Mouse (Mus musculus): ENCODE data around the gene Cox14.
"Not testable (repeated sequence)": the region's sequence is repeated elsewhere in the genome, so short reads cannot be mapped to it uniquely, and the experiment has no call there.

Gene Cox14

GRCm38 (mm10) chr15:99728211-99728610, 2.8 kb downstream of the Cox14 start:
- no peak for DNase-seq

- DNase-seq: no peak
Observed at GRCm38 (mm10) chr15:99729056-99729783, 3.8 kb downstream of the Cox14 start.

DNA sequence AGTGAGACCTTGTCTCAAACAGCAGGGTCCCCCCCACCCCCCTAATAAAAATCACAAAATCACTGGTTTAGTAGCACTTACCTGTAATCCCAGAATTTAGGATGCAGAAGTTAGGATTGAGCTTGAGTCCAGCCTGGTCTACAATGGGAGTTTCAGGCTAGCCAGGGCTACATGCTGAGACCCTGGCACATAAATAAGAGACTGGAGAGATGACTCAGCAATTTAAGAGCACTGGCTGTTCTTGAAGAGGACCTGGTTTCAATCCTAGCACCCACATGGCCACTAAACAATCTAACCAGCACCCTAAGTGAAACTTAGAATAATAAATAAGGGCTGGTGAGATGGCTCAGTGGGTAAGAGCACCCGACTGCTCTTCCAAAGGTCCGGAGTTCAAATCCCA, 5.7 kb downstream of the Cox14 start:
- DNase-seq: no peak

GRCm38 (mm10) chr15:99731678-99732077, 6.3 kb downstream of the Cox14 start:
- DNase-seq: no peak

DNA sequence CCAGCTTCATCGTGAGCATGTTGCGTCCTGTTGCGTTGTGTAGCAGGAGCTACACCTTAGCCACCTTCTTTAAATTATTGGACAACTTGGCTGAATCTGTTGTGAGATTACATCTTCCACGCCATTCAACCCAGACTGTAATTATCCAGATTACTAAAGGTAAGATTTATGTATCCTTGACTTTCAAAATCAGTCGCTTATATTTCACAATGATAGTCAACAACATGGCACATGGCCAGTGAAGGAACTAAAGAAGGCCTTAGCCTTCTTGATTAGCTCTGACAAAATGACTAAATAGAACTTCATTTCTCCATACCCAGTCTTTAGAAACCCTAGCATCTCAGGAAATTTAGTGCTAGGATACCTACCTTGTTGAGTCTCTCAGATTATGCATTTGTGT, 7.8 kb downstream of the Cox14 start:
- no peak for DNase-seq

GRCm38 (mm10) chr15:99735631-99736030, 10.2 kb downstream of the Cox14 start:
- DNase-seq: peak; percentile 100

GRCm38 (mm10) chr15:99736675-99737074, 11.3 kb downstream of the Cox14 start:
- peak; percentile 44 for DNase-seq

GRCm38 (mm10) chr15:99740229-99740628, 14.8 kb downstream of the Cox14 start:
- no peak for DNase-seq

DNA sequence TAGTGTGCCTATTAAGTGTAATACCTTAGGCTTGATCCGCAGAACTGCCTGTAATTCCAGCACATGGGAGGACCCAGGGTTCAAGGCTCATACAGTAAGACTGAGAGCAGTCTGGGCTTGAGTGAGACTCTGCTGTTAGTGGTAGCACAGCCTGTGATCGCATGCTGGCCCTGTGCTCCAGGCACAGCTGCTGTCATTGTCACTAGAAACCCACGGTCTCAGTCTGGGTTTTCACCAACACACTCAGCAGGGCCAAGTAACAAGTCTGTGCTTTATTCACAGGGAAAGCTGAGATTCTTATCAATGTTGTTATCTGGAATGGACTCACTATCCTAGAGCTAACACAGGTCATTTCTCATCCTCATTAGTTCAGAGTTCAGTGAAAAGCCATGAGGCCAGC, 28.8 kb downstream of the Cox14 start:
- DNase-seq: no peak

- no peak for DNase-seq
Observed at GRCm38 (mm10) chr15:99767467-99767866, 42.0 kb downstream of the Cox14 start.

GRCm38 (mm10) chr15:99768761-99769160, 43.3 kb downstream of the Cox14 start:
- DNase-seq: no peak

- DNase-seq: no peak
Observed at GRCm38 (mm10) chr15:99771004-99771500, 45.6 kb downstream of the Cox14 start.

DNA sequence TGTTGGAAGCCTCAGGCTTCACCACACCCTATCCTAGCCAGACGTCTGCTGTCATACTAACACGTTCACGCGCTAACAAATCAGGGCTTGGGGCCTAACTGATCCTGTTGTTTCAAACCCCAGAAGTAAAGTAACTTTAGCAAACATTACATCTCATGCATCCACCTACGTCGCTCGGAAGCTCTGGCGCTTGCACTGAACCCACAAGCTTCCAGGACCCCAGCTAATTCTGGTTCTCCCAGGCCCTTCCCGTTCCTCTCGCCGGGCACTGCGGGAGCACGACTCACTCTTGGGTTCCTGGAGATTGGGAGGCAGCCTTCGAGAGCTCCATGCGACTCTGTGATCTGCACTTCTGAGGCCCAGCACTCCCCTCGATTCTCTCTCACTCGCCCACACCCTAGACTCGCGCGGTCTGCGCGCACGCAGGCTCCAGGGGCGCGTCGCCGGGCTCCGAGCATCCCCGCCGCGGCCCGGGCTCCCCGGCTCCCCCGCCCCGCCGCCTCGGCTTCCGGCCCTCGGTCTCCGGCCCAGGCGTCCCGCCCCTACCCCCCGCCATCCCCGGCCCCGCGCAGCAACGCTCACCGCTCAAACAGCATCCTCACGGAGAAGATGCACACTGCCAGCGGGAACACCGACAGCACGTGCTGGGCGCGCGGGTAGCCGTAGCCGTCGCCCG, 46.3 kb downstream of the Cox14 start:
- peak; percentile 54 for DNase-seq

- peak; percentile 86 for DNase-seq
Observed at GRCm38 (mm10) chr15:99772277-99772880, 47.0 kb downstream of the Cox14 start.

- DNase-seq: not testable (repeated sequence)
Observed at GRCm38 (mm10) chr15:99772881-99772924, 47.3 kb downstream of the Cox14 start, which contains the start of gene Cers5. Cers5 (minus strand) TSS chr15:99772885.

DNA sequence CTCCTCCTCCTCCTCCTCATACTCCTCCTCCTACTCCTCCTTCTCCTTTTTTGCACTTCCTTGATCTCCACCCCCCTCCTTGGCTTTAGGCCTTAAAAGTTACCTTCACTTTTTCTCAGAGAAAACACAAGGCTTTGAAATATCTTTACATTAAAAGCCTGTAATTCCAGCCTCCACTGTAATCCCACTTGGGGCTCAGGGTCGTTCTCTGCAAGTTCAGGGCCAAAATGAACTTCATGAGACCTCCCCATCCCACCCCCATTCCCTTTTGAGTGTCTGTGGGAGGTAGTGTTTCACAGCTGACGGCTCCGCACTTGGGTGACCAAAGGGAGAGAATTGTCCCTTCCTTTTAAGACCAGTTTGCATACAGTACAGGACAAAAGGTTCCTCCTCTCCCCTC, 47.5 kb downstream of the Cox14 start:
- no peak for DNase-seq

All from right cerebral cortex, adult 18-20 months (tissue).